Mouse (Mus musculus): Measurements from ENCODE around the gene Man1a.

Man1a gene

DNA sequence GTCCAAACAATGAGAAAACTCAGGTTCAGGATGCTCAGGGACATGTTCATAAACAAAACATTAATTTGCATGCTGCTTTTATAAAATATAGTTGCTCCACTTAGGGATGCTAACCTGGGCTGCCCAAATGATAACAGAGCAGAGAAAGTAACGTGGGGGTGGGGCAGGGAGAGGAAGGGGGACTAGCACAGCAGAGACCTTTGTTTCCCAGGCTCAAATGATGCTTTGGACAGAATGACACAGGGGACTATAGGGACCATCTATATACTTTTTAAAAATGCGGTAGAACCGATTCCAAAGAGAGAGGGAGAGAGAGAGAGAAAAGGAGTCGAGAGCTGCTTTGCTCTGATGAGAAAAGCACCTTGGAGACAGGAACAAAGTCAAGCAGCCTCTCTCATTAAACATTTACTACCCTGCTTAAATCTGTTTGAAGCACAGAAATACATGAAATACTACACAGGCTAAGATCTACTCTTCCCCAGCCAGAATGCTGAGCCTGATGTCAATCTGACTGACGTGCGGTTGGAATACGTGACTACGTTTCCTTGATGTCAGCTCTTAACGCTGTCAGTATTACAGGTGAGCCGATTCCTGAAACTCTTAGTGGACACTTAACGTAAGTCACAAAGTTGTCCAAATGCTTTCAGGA lies 63.1 kb downstream of the Man1a start:
- DNase-seq = no peak

GRCm38 (mm10) chr10:54009154-54009553 lies 67.3 kb downstream of the Man1a start:
- no peak for DNase-seq

DNA sequence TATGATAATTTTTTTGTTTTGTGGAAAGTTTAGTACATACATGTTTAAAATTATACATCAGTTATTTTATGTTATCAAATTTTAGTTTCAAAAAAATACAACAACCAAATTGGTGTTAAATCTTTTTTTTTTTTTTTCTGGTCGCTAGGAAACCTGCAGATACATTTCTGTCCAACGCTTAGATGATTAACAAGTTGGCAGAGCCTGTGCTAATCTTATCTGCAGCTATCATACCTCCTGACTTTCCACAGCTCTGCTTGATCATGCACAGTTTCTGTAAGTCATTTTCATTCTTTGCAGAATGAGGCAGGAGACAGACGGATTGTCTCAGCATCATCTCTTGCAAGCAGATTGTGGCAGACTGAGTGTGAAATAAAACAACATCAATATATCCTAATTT lies 69.5 kb downstream of the Man1a start:
- DNase-seq = no peak

DNA sequence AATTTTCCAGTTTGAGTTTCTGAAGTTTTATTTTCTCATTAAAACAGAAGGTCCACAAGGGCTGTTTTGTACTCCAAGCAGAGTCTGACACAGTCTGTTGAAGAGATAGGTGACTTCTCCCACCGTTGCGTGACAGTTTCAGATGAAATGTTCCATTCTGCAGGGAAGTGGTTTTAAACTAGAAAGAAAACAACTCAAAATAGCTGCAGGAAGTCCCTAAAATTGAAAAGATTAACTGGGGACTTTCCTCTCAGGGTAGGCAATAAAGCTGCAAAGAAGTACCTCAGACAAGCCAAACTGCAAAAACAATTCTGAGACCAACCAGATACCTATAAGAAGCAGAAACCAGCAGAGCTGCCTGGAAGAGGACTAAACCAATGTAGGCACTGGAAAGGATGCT lies 70.6 kb downstream of the Man1a start:
- DNase-seq = no peak

- no peak for DNase-seq
Measured at GRCm38 (mm10) chr10:54002936-54003335, 73.5 kb downstream of the Man1a start.

DNA sequence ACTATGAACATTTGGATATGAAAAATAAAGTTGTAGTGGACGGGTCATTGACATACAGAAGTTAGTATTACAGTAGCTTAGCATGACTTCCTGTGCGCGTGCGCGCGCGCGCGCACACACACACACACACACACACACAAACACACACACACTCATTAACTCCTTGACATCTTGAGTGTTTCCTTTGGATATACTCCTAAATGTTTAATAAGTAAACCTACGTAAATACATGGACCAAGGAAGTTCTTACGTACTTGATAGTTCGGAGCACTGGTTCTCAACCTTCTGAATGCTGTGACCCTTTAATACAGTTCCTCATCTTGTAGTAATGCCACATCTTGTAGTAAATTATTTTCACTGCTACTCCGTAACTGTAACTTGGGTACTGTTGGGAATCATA lies 79.1 kb downstream of the Man1a start:
- no peak for DNase-seq

DNA sequence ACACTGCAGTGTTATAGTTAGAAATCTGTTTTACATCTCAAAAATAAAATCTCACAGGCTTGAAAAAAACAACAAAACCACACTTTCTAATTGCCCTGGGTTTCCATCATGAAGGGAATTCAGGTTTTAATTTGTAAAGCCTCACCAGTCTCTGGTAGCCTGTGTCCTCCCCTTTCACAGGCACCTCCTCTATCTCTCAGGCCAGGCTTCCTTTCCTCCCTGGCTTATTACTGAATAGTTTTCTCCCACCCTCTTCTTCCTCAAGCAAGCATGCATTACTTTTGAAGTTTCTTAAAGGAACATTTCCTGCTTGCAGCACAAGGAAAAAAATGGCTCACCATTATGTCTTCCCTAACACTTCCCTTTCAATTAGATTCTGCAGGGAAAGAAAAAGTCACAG lies 80.2 kb downstream of the Man1a start:
- DNase-seq = no peak

- DNase-seq = no peak
Measured at GRCm38 (mm10) chr10:53994591-53994990, 81.8 kb downstream of the Man1a start.

- no peak for DNase-seq
Measured at GRCm38 (mm10) chr10:53990434-53990833, 86.0 kb downstream of the Man1a start.

DNA sequence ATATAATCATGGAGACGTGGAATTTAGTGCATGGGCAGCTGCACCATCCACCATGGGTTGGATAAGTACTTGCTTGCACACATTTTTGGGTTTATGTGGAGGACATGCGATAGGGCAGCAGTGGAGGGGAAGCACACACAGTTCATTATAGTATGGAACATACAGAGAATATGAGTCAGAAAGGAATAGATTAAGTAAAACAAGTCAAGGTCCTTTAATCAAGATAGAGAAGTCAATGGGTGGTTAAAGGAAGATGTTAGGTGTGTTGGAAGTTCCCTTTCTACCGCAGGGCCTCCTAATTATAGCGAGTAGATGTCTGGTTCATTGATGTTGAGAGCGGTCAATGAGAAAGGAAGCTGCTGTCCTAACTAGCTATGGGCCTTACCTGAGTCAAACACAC lies 91.5 kb downstream of the Man1a start:
- no peak for DNase-seq

DNA sequence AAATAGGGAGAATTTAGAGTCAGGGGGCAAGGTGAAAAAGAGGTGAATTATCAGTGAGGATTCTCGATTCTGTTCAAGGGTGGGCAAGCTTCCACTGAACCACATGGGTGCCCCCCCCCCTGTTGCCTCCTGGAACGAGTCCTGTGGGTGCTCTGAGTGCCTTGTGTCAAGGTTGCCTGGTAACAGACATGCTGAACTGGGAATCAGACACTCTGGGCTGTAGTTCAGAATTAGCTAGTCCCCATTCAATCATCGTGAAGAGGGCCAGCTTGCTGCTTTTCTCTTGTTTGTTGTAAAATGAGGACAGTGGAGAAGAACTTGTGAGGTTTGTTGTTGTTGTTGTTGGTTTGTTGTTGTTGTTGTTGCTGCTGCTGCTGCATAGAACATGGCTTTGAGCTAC lies 92.3 kb downstream of the Man1a start:
- DNase-seq = no peak

GRCm38 (mm10) chr10:53978647-53979046 lies 97.8 kb downstream of the Man1a start:
- no peak for DNase-seq

DNA sequence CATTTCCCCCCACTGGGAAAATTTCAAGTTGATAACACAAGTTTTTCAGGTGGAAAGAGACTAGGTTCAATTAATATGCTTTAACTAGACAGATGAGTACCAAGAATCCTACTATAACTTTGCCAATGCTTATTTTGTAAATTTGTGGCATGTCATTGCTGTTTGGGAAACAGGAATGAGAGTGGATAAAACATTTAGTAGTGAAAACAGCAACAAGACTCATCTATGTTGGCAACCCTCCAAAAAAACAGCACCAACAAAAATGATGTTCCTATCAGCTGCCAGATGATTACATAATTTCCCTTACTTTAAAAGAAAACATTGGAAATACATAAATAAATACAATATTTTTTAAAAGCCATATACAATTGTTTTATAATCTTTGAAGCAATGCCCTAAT lies 102.2 kb downstream of the Man1a start:
- no peak for DNase-seq

DNA sequence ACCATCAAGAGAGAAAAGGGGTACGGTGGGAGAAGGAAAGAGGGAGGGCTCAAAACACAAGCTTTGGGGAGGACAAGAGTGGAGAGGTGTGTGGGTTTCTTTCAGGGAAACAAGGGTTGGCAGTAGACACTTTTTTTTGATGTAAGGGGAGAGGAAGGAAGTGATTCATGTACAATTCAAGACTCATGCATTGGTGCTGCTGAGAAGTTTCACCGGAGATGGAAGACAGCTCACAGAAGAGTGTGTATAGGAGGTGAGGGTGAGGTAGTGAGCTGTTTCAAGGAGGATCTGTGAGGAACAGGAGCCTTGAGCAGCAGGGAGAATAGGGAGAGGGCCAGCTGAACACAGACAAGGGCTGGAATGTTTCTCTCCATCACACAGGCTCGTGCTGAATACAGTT lies 116.7 kb downstream of the Man1a start:
- DNase-seq = no peak

DNA sequence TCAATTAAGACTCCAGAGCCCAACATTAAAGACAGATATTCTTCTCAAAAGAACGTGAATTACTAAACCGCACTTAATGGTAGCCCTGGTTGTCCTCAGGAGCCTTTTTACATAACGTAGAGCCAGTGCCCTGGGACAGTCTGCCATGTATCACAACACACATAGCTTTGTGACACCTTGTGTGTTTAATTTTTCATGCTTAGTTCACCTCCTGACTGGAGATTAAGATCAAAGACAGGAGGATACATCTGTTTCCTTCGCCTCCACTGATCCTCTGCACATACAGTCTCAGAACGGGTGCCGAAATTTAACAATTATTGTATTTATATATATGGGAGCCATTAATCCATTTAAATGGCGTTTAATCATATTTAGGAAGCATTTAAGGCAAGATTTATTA lies 134.8 kb downstream of the Man1a start:
- no peak for DNase-seq

- no peak for DNase-seq
Measured at GRCm38 (mm10) chr10:53938199-53938598, 138.2 kb downstream of the Man1a start.

GRCm38 (mm10) chr10:53936078-53936477 lies 140.3 kb downstream of the Man1a start:
- DNase-seq = no peak

GRCm38 (mm10) chr10:53929722-53930500 lies 146.5 kb downstream of the Man1a start:
- DNase-seq = no peak

DNA sequence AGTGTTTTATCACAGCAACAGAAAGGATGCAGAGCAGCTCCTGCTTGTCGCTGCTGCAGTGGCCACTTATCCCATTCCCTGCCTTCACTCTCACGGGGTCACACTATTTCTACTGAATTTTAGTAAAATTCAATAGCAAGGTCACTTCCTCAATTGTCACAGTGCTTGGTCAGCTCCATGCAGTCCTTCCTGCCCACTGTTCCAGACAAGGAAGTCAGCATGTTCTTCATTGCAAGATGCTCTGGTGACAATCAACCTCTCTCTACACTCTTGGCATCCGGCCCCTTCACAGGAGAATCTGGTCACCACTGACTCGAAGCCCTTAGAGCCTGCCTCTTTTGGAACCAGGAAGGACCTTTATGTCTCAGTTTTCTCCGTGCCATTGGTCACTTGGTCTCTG lies 148.5 kb downstream of the Man1a start:
- no peak for DNase-seq

DNA sequence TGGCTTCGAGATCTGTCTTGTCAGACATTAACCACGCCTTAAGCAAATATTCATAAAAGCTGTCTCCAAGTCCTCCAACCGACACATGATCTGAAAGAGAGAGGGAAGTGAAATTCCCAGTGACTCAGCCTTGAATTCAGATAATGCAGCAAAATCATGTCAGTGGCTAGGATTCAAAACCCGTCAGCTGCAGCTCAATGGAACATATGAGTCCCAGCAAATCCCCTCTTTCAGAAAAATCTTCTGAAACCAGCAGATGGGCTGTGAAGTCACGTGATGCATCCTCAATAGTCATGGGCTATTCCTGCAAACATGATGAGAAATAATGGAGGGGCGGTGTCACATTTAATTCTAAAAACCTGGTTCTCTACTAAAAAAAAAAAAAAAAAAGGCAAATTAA lies 151.0 kb downstream of the Man1a start:
- no peak for DNase-seq

DNA sequence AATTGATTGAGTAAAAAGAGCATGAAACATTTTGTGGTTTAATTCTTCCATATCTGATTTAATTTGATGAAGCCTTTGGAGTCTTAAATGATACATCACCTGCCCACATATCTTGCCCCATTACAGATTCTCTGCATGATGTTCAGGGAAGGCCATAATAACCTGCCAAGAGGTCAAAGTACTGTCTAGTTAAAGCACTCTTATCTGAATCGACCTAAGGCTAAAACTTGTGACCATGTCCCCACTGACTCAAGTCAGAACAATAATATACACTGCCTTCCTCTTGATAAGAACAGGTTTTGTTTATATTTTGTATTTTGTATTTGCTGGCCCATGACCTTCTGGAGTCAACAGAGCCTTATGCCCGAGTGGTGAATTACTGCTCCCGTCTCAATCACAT lies 154.2 kb downstream of the Man1a start:
- DNase-seq = no peak

DNA sequence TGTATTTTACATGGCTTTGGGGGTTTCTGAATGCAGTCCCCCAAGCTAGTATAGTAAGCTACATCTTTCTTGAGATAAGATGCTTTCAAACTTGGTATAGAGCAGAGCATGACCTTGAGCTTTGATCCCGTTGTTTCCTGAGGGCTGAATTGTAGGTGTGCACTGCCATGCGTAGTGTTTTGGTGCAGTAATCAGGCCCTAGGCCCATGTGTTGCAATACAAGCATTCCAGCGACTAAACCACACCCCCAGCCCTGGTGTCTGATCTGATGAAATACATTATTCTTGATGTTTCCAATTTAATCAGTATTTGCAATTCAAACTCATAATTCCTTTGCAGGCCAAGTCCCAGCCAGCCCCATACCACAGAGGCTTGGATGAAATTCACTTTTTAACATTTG lies 158.9 kb downstream of the Man1a start:
- DNase-seq = no peak

DNA sequence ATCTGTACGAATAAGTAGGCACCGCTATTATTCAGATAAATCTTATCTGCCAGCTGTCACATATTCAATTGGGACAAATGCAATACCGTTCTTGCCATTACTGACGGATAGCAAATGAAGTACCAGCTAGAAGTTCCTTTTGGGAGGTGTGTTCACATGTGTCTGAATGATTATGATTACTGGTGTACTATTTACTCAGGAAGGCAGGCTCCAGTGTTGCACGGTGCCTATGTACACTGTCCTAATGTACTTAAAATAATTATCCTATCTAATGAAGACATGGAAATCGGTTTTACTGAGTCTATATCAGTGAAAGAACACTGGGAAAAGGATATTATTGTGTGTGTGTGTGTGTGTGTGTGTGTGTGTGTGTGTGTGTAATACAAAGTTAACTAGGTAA lies 160.7 kb downstream of the Man1a start:
- no peak for DNase-seq

- no peak for DNase-seq
Measured at GRCm38 (mm10) chr10:53914974-53915609, 161.3 kb downstream of the Man1a start.

Measured in cerebellum, adult 18-20 months (tissue).